Mouse (Mus musculus) spleen, adult 2 months (tissue): ENCODE data around the gene Fyb.

Experiments
- CTCF ChIP-seq: fragments of 200-500 bp; IDR thresholded peaks from 2 replicates; pipeline ENCODE4 v1.5.1; 2011; ENCODE audit warnings: mild to moderate bottlenecking, inconsistent platforms; ENCODE audit not compliant: insufficient read depth, insufficient read length, insufficient replicate concordance; ENCODE audit errors: extremely low read depth
- POLR2A ChIP-seq: fragments of 200-500 bp; IDR thresholded peaks from 2 replicates; pipeline ENCODE4 v1.6.1; 2011; ENCODE audit warnings: low read depth, low read length, inconsistent platforms

- TF ChIP-seq CTCF = no peak
- TF ChIP-seq POLR2A = no peak
Observed at GRCm38 (mm10) chr15:6587526-6587925, 64.9 kb downstream of the Fyb start.
